In the genomic region with DNA sequence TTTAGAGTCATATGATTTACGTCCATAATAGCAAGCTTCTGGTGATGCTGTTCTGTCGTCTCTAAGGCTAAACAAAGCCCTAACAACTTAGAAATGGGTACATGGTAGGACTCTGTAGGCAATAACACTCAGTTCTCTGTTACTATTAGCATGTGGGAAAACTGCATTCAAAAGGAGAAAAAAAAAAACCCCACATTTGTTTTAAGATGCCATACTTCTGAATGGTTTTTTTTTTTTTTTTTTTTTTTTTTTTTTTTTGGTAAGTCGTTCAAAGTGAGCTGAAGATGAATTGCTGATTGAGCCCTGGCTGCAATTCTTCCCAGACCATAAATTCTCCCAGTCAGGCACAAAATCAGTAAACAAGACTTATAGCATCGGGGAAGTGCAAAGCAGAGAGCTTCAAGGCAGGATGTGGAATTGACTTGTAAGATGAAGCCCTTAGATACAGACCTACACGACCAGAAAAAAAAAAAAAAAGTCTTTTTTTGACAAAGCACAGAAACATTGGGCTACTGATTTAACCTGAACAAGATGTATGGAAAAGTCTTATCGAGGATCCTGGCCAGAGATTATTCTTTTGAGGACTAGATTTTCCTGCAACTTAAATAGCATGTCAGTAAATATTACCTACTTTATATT, we compare ENCODE assay signal across 26 mouse cellular contexts. TPM values are rescaled to one million over a fixed set of nuclear protein-coding genes. Genes with fewer than 3 reads are reported as not detected.
DNase-seq lines count a peak whose midpoint lies in the region; ATAC-seq and TF ChIP-seq lines count a peak whose summit lies in the region.
"Had no signal": no experiment of that assay in that cellular context is flagged by ENCODE, and none has a peak within 500 bp of the region (broad histone marks: within the 10 kb centered on the region; RNA-seq: fewer than 3 reads in every experiment).

No protein-coding gene starts in this region.

- H3K27me3 ChIP-seq in kidney, postnatal 0 days (ENCODE audit: insufficient read depth, low read length), result no peaks in the 10 kb centered on the region
- no peaks in the 10 kb centered on the region for H3K27me3 ChIP-seq in kidney, embryonic 15.5 days
- H3K27me3 ChIP-seq: embryonic facial prominence, embryonic 13.5 days; heart, embryonic 15.5 days had no signal

- H3K4me3 ChIP-seq in kidney, postnatal 0 days (replicated peaks; ENCODE audit: low read depth, low read length), result no peak overlapping the region
- H3K4me3 ChIP-seq in kidney, embryonic 15.5 days (replicated peaks), result no peak overlapping the region
- no peak overlapping the region for H3K4me3 ChIP-seq in ES-E14 (ENCODE audit: insufficient read depth in 1 of 2, low read depth in 1 of 2, low read length in 2 of 2, poor library complexity in 1 of 2, severe bottlenecking in 1 of 2)
- H3K4me3 ChIP-seq: embryonic facial prominence, embryonic 13.5 days; forebrain, embryonic 12.5 days; heart, adult 2 months; heart, embryonic 15.5 days; hindbrain, embryonic 10.5 days had no signal

- no peak overlapping the region for H3K4me2 ChIP-seq in kidney, postnatal 0 days (ENCODE audit: low read length)
- H3K4me2 ChIP-seq in kidney, embryonic 15.5 days, result no peak overlapping the region
- H3K4me2 ChIP-seq: embryonic facial prominence, embryonic 13.5 days; forebrain, embryonic 12.5 days; heart, embryonic 11.5 days; heart, embryonic 15.5 days; hindbrain, embryonic 14.5 days had no signal

- 32% methylated on average over 6 of the region's 6 CpGs for WGBS in kidney, postnatal 0 days
- whole genome bisulfite sequencing in kidney, embryonic 15.5 days, result 32% methylated on average over 6 of the region's 6 CpGs

- in situ Hi-C loops in ES-E14 (cut with MboI; ENCODE audit: low sequenced_read_pairs in 2 of 2, unreplicated experiment in 2 of 2), result loop anchor here (10.0 to 25.0 kb wide), 2 partner anchors 222 to 235 kb away; no protein-coding TSS in a partner anchor

- H3K9me3 ChIP-seq in kidney, postnatal 0 days (replicated peaks; ENCODE audit: low read length), result no peaks in the 10 kb centered on the region
- H3K9me3 ChIP-seq in kidney, embryonic 15.5 days (replicated peaks), result no peaks in the 10 kb centered on the region; the same call in 1 of the 2 replicates
- H3K9me3 ChIP-seq in ES-E14 (ENCODE audit: control insufficient read depth, insufficient read depth, low read depth, low read length), result no peaks in the 10 kb centered on the region
- H3K9me3 ChIP-seq: embryonic facial prominence, embryonic 13.5 days; forebrain, embryonic 12.5 days; heart, embryonic 15.5 days; hindbrain, embryonic 10.5 days had no signal

- DNase-seq in kidney, postnatal 0 days (ENCODE audit: low spot score), result peak; percentile 8
- peak; percentile 66 for DNase-seq in CD4-positive helper T cell, adult 2 months (ENCODE audit: low read depth, low spot score)
- no peak for DNase-seq in ES-E14 (ENCODE audit: low read depth, low spot score)
- no peak for DNase-seq in cerebellum, adult 9-11 months
- DNase-seq in heart, postnatal 25 days (ENCODE audit: low spot score), result no peak
- DNase-seq in spleen, adult 18-20 months, result no peak
- DNase-seq: adrenal gland, postnatal 14 days; cerebellum, adult 11-12 months; cerebellum, adult 9-10 months; gastrocnemius, postnatal 10 days; heart, adult 2 months; heart, postnatal 14 days had no signal

- no peak overlapping the region for H3K27ac ChIP-seq in kidney, postnatal 0 days
- H3K27ac ChIP-seq in kidney, embryonic 15.5 days, result no peak overlapping the region
- H3K27ac ChIP-seq in ES-E14 (ENCODE audit: insufficient read depth, low read depth, low read length, poor library complexity, severe bottlenecking), result no peak overlapping the region
- H3K27ac ChIP-seq: embryonic facial prominence, embryonic 13.5 days; forebrain, embryonic 12.5 days; heart, adult 2 months; heart, embryonic 15.5 days; hindbrain, embryonic 10.5 days; hindbrain, embryonic 14.5 days had no signal

- intact Hi-C loops in heart, postnatal 25 days (cut with DNase I), result loop anchor here (5.0 to 10.0 kb wide), 2 partner anchors 105 to 177 kb away; no protein-coding TSS in a partner anchor

- no peak for ATAC-seq in kidney, postnatal 0 days (replicated peaks; ENCODE audit: low FRiP score, low read depth)
- ATAC-seq in kidney, embryonic 15.5 days (replicated peaks; ENCODE audit: low FRiP score), result no peak
- peak; percentile 77 for ATAC-seq in inflammation-experienced regulatory T-cells, adult 6 months
- ATAC-seq: intestine, postnatal 0 days had no signal

- H3K4me1 ChIP-seq in kidney, postnatal 0 days (replicated peaks; ENCODE audit: insufficient read depth, low read length), result no peaks in the 10 kb centered on the region
- H3K4me1 ChIP-seq in kidney, embryonic 15.5 days, result no peaks in the 10 kb centered on the region
- H3K4me1 ChIP-seq in ES-E14 (ENCODE audit: control insufficient read depth in 2 of 2, insufficient read depth in 2 of 2, low read length in 2 of 2, poor library complexity in 1 of 2), result no peaks in the 10 kb centered on the region
- H3K4me1 ChIP-seq: embryonic facial prominence, embryonic 13.5 days; forebrain, embryonic 12.5 days; hindbrain, embryonic 10.5 days had no signal

- TF ChIP-seq CTCF in kidney, postnatal 0 days (IDR thresholded peaks at IDR 0.05; ENCODE audit: low read depth), result no peak

- H3K36me3 ChIP-seq in kidney, postnatal 0 days (ENCODE audit: insufficient read depth, low read length), result no peaks in the 10 kb centered on the region
- no peaks in the 10 kb centered on the region for H3K36me3 ChIP-seq in kidney, embryonic 15.5 days
- no peaks in the 10 kb centered on the region for H3K36me3 ChIP-seq in ES-E14 (ENCODE audit: control insufficient read depth, insufficient read depth, low read length, poor library complexity, severe bottlenecking)
- H3K36me3 ChIP-seq: embryonic facial prominence, embryonic 13.5 days; forebrain, embryonic 12.5 days; heart, embryonic 15.5 days; hindbrain, embryonic 10.5 days had no signal

- no peak overlapping the region for H3K9ac ChIP-seq in kidney, postnatal 0 days (ENCODE audit: low read depth, low read length)
- H3K9ac ChIP-seq in kidney, embryonic 15.5 days, result no peak overlapping the region
- no peak overlapping the region for H3K9ac ChIP-seq in ES-E14 (ENCODE audit: insufficient read depth, low read depth, low read length, poor library complexity, severe bottlenecking)
- H3K9ac ChIP-seq: embryonic facial prominence, embryonic 13.5 days; forebrain, embryonic 12.5 days; heart, embryonic 15.5 days; hindbrain, embryonic 14.5 days had no signal

TF ChIP-seq in ES-E14, 5 proteins besides CTCF, POLR2A, EP300 and RAD21:
- no peak for TF ChIP-seq HCFC1 (IDR thresholded peaks at IDR 0.05; ENCODE audit: borderline replicate concordance, insufficient read depth, low read length)
- TF ChIP-seq ZNF384 (IDR thresholded peaks at IDR 0.05; ENCODE audit: low read depth, low read length), result 0 out of 2 replicates have a peak, but pooled peaks have one; percentile 38
- no peak for TF ChIP-seq MAFK (IDR thresholded peaks at IDR 0.05; ENCODE audit: insufficient read depth, low read depth, low read length)
- no peak for TF ChIP-seq ZC3H11A (IDR thresholded peaks at IDR 0.05; ENCODE audit: borderline replicate concordance, low read depth, low read length)
- no peak for TF ChIP-seq CHD2 (IDR thresholded peaks at IDR 0.05; ENCODE audit: low read depth, low read length)

RNA-seq across cellular contexts. Expression of gene Gm45261, which starts 51.7 kb away (rescaled TPM):
- polyA plus RNA-seq in kidney, postnatal 0 days (2015; fragmentation: Nextera tagmentation; extraction: Ambion mirVana), result not detected in 2 replicates
- polyA plus RNA-seq in kidney, embryonic 15.5 days (2015; fragmentation: Nextera tagmentation; extraction: Ambion mirVana), result not detected in 2 replicates
- not detected in 2 replicates for total RNA-seq in ES-E14 (2012; rRNA removed)
- not detected for polyA plus RNA-seq in inflammation-experienced regulatory T-cells, adult 6 months (2017; shearing (Covaris generic))
- total RNA-seq in heart, postnatal 25 days (2021), result not detected
- total RNA-seq: adrenal gland, adult 18-20 months; adrenal gland, postnatal 14 days; common myeloid progenitor, adult 5-6 weeks; gastrocnemius, postnatal 10 days; heart, adult 2 months; heart, postnatal 14 days had no signal
- polyA plus RNA-seq: embryonic facial prominence, embryonic 13.5 days; forebrain, embryonic 12.5 days; forebrain, embryonic 16.5 days; frontal cortex, adult 2 months; gonadal fat pad, adult 2 months; heart, adult 2 months; heart, embryonic 11.5 days; heart, embryonic 15.5 days; hindbrain, embryonic 10.5 days; hindbrain, embryonic 14.5 days; intestine, postnatal 0 days had no signal

Comparison
In these comparisons a context has a peak if more than half of its experiments do, and no peak if none do; other contexts are left out.
1. DNase-seq: peak in kidney, postnatal 0 days (single experiment) and CD4-positive helper T cell, adult 2 months (single experiment); none in ES-E14 (single experiment), cerebellum, adult 9-11 months (single experiment), heart, postnatal 25 days (single experiment) and spleen, adult 18-20 months (0 of 2).